Mouse (Mus musculus) retina, postnatal 1 day (tissue): ENCODE results near the gene Fstl4.

Experiments
- DNase-seq: peaks from one replicate; pipeline ENCODE4 v3.0.0-alpha.2; 2012

The Fstl4 gene

DNA sequence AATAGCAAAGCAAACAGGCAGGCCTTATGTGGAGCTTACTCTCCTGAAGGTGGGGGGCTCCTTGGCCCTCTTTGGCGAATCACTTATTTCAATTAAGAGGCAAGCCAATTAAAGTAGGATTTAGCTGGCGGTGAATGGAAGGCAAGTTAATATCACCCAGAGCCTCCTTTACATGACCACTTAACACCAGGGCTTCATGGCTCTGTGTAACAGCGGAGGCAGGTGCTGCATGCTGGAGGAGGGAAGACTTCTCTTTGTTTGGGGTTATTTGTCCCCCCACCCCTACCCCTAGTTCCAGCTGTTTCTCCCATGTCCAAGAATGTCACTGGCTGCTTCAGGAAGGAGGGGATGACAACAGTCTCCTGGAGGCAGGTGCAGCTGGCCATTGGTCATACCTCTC lies 10.9 kb downstream of the Fstl4 start:
- DNase-seq, result peak; percentile 46

DNA sequence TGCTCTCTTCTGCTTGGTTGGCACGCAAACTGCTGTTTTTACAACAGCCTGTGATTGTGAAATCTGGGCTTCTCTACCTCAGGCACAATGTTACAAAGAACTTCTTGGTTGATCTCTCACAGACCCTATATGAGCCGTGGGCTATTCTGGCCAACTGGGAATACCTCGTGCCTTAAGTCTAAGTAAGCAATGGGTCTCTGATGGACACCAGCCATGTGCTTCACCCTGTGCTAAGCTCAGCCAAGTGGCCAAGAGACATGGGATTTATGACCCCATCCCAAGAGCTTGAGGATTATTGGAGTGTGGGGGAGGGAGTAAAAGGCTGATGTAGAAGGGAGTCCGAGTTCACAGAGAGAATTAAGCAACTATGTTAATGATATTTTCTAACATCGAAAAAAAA lies 18.0 kb downstream of the Fstl4 start:
- DNase-seq, result no peak

- no peak for DNase-seq
These were observed 29.9 kb downstream of the Fstl4 start for GRCm38 (mm10) chr11:52794331-52794730.

DNA sequence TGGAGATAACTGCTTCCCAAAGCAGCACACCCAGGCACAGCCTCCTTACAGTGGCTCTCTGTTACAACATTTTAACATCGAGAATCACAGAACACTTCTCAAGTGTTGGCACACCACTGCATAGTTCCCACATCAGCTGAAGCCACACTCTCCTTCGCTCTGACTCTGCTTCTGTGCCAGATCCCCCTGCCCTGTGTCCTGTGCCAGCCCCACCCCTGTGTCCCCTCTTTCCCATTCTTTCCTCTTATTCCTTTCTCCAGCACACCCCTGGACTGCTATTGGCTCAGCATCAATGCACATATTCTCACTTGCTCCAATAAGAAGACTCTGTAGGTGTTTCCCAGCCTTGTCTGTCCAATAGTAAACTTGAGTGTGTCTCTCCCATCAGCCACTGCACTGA lies 45.1 kb downstream of the Fstl4 start:
- no peak for DNase-seq

DNA sequence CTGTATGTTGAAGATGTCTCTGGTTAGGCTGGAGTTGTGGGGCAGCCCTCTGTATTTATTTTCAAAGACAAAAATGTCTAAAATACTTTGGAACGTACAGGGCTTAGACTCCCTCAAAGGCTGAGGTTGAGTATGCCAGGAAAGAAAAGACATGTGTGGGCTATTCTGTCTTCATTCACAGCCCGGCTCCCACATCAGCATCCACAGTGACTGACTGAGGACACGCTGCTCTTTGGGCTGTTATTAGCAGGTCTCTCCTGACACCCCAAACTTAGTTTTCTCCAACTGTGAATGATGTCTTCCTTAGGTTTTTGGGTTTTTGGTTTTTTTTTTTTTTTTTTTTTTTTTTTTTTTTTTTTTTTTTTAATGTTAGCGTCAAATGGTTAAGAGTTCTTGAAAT lies 51.6 kb downstream of the Fstl4 start:
- no peak for DNase-seq

- DNase-seq, result peak; percentile 43
These were observed 56.0 kb downstream of the Fstl4 start for GRCm38 (mm10) chr11:52820336-52820905.

- DNase-seq, result no peak
These were observed 62.2 kb downstream of the Fstl4 start for GRCm38 (mm10) chr11:52826591-52826990.

DNA sequence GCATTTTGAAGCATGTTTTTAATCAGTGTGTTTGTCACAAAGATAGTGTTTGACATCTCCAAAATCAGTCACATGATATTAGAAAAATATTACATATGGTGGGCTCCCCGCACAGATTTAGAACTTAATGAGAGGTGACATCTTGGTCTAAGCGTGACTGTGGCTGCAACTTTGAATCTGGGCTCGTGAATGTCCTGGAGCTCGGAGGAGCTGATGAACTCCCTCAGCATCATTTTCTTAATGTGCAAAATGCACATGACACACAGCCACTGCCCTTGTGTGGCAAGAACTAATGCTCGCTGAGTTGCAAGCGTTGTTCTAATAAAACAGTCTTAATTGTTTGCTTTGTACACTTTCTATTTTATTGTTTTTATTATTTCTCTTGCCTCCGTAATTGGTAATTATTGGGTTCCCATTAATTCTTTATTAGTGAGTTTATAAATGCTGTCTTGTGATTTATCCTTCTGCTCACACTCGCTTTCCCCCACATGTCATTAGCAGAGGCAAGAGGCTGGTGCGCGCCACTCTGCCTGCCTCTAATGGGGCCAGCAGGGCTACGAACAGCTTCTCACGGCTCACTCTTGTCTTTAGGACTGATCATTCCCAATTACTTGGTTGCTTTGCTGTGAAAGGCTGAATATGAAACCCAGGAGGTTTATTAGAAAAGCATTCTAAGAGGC lies 67.3 kb downstream of the Fstl4 start:
- peak; percentile 92 for DNase-seq

DNA sequence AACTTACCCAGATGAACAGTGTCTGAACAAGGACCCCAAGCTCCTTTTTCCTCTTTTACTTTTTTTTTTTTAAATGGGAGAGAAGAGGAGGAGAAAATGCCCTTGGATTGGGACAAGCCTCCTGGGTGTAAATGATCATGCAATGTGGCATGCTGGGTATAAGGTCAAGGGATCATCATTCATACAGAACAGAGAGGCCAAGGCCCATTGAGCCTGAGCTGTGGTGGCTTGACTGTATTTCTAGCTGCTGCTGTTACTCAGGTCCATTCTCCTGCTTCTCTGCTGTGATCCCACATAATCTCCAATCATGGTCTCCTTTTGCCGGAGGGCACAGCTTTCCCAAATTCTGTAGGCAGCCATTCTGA lies 67.9 kb downstream of the Fstl4 start:
- DNase-seq, result no peak

DNA sequence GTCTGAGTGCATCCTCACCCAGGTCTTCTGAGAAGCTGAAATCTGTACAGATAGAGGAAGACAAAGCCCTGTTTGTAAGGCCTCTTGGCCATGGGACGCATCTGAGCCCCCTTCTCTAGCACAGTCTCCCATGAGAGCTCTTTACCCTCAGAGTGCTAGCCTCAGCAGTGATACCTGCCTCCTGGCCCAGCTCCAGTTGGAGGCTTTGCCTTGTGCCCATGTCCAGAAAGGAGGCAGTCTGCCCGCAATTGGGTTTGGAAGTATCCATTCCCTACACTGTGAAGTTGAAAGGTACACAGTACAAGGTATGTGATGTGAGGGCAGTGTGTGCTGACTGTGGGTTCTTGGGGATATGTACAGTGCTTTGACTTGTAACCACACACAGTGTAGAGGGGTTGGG lies 84.3 kb downstream of the Fstl4 start:
- no peak for DNase-seq

GRCm38 (mm10) chr11:52850071-52850470 lies 85.6 kb downstream of the Fstl4 start:
- DNase-seq, result no peak

- DNase-seq, result no peak
These were observed 108.5 kb downstream of the Fstl4 start for GRCm38 (mm10) chr11:52872846-52873512.

GRCm38 (mm10) chr11:52875916-52876765 lies 111.7 kb downstream of the Fstl4 start:
- DNase-seq, result no peak

GRCm38 (mm10) chr11:52877662-52878061 lies 113.2 kb downstream of the Fstl4 start:
- no peak for DNase-seq

GRCm38 (mm10) chr11:52879958-52880357 lies 115.5 kb downstream of the Fstl4 start:
- DNase-seq, result no peak

- no peak for DNase-seq
These were observed 122.3 kb downstream of the Fstl4 start for GRCm38 (mm10) chr11:52886559-52887303.

DNA sequence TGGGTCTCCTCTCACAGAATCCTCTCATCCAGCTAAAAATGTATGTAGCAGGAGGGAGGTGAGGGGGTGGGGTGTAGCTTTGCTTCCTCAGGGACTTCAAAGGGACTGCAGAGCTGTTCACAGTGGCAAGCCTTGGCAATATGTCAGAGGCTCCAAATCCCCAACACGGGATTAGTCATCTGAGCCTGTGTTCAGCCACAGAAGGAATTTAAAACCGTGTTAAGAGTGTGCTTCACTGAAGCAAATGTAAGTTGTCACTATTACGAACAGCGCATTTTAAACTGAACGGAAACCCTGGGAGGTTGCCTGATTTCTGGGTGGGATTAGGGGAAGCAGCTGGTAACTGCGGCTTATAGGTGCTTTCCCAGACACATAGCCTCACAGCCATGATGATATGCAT lies 123.7 kb downstream of the Fstl4 start:
- peak; percentile 73 for DNase-seq

DNA sequence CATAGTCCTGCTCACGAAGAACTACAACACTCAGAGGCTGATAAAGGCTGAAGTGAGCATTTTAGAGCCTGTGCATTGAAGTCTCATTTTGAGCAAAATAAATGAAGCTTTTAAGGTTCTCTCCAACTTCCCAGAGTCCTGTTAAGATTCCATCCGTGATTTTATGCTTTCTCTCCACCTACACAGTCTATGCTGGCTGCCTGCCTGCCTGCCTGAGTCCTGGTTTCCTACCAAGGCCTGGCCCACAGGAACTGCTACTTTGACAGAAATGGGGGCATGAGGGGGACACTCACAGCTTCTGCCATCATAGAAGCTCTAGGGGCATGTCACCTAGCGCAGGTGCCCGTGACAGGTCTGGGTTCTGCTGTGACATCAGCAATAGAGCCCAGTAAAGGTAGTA lies 125.1 kb downstream of the Fstl4 start:
- DNase-seq, result no peak

DNA sequence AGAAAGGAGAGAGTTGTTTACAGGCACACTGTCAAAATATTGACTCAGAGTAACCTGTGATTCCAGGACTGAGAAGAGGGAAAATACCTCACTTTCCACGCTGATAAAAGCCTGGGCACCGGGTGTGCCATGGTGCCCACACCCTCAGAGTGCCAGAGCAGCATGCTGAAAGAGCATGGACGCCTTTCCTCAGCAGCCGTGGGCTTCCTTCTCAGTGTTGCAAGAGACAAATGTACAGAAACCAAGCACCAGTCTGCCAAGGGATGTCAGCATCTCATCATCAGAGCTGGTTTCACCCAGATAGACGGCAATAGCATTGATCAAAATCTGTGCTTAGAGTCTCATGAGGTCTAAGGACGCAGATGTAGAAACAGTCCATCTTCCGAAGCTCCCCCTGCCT lies 125.7 kb downstream of the Fstl4 start:
- no peak for DNase-seq

GRCm38 (mm10) chr11:52904101-52904500 lies 139.7 kb downstream of the Fstl4 start:
- peak; percentile 75 for DNase-seq

- peak; percentile 49 for DNase-seq
These were observed 146.4 kb downstream of the Fstl4 start for GRCm38 (mm10) chr11:52910788-52911187.

GRCm38 (mm10) chr11:52914431-52914830 lies 150.0 kb downstream of the Fstl4 start:
- DNase-seq, result no peak

GRCm38 (mm10) chr11:52915648-52916047 lies 151.2 kb downstream of the Fstl4 start:
- DNase-seq, result no peak
